Mouse (Mus musculus): ENCODE data around the gene Notum.

Notum gene

GRCm38 (mm10) chr11:120633520-120634343 is 27.2 kb downstream of the Notum start, which contains the start of gene Mafg:
Gene Mafg, minus strand, starts transcription at chr11:120633600.
- peak; percentile 91 for DNase-seq (ENCODE audit: low read depth, low spot score)

GRCm38 (mm10) chr11:120632559-120633519 is 28.1 kb downstream of the Notum start:
- peak; percentile 70 for DNase-seq (ENCODE audit: low read depth, low spot score)

- DNase-seq (ENCODE audit: low read depth, low spot score), result peak; percentile 72
Measured at GRCm38 (mm10) chr11:120631726-120632448, 29.1 kb downstream of the Notum start.

- DNase-seq (ENCODE audit: low read depth, low spot score), result peak; percentile 49
Measured at GRCm38 (mm10) chr11:120630881-120631725, 29.9 kb downstream of the Notum start.

GRCm38 (mm10) chr11:120630401-120630871 is 30.5 kb downstream of the Notum start:
- no peak for DNase-seq (ENCODE audit: low read depth, low spot score)

GRCm38 (mm10) chr11:120629911-120630310 is 31.1 kb downstream of the Notum start:
- peak; percentile 88 for DNase-seq (ENCODE audit: low read depth, low spot score)

- peak; percentile 61 for DNase-seq (ENCODE audit: low read depth, low spot score)
Measured at GRCm38 (mm10) chr11:120629341-120629730, 31.6 kb downstream of the Notum start.

GRCm38 (mm10) chr11:120628601-120629340 is 32.2 kb downstream of the Notum start:
- no peak for DNase-seq (ENCODE audit: low read depth, low spot score)

GRCm38 (mm10) chr11:120627468-120628300 is 33.3 kb downstream of the Notum start:
- DNase-seq (ENCODE audit: low read depth, low spot score), result no peak

GRCm38 (mm10) chr11:120626785-120627467 is 34.0 kb downstream of the Notum start:
- no peak for DNase-seq (ENCODE audit: low read depth, low spot score)

- DNase-seq (ENCODE audit: low read depth, low spot score), result no peak
Measured at GRCm38 (mm10) chr11:120625152-120625775, 35.7 kb downstream of the Notum start, which contains the start of gene Sirt7. Gene Sirt7, minus strand, starts transcription at chr11:120625240.

- DNase-seq (ENCODE audit: low read depth, low spot score), result peak; percentile 68
Measured at GRCm38 (mm10) chr11:120624680-120625111, 36.3 kb downstream of the Notum start.

- no peak for DNase-seq (ENCODE audit: low read depth, low spot score)
Measured at GRCm38 (mm10) chr11:120623961-120624679, 36.9 kb downstream of the Notum start.

- no peak for DNase-seq (ENCODE audit: low read depth, low spot score)
Measured at GRCm38 (mm10) chr11:120622805-120623204, 38.2 kb downstream of the Notum start.

GRCm38 (mm10) chr11:120620195-120620594 is 40.8 kb downstream of the Notum start:
- no peak for DNase-seq (ENCODE audit: low read depth, low spot score)

GRCm38 (mm10) chr11:120618619-120619535 is 42.1 kb downstream of the Notum start:
- DNase-seq (ENCODE audit: low read depth, low spot score), result no peak
